Mouse (Mus musculus): ENCODE measurements around the gene Synrg. TPM values are rescaled to one million over a fixed set of nuclear protein-coding genes. Genes with fewer than 3 reads are reported as not detected.

Gene Synrg
- polyA plus RNA-seq, 1 experiment from 2014 or later, result 6.9 TPM

DNA sequence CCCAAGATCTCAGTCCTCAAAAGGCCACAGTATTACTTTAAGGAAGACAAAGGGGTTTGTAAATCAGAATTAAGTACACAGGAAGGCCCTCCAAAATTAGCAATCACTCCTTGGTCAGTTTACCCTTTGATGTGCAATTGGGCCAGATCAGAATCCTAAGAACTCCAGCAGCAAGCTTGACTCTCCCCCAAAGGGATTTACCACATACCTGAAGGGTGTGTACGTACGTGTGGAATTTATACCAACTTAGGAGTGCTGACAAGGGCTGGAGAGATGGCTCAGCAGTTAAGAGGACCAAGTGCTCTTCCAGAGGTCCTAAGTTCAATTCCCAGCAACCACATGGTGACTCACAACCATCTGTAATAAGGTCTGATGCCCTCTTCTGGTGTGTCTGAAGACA is 97.7 kb downstream of the Synrg start:
- Histone ChIP-seq H3K27ac (no peak overlapping the region), H3K4me3 (replicated peaks; ENCODE audit: low read depth, low read length) (no peak overlapping the region), H3K4me2 (ENCODE audit: low read length) (no peak overlapping the region), H3K27me3 (ENCODE audit: insufficient read depth, low read length) (no peaks in the 10 kb centered on the region), H3K9me3 (replicated peaks; ENCODE audit: low read length) (no peaks in the 10 kb centered on the region), H3K4me1 (replicated peaks; ENCODE audit: insufficient read depth, low read length) (peaks cover 1% of the 10 kb centered on the region; the same call in 1 of the 2 replicates), H3K9ac (ENCODE audit: low read depth, low read length) (no peak overlapping the region), H3K36me3 (ENCODE audit: insufficient read depth, low read length) (no peaks in the 10 kb centered on the region)
- DNase-seq (ENCODE audit: low spot score) (no peak), ATAC-seq (replicated peaks; ENCODE audit: low FRiP score, low read depth) (no peak)
- no peak for TF ChIP-seq CTCF (IDR thresholded peaks at IDR 0.05; ENCODE audit: low read depth)
- WGBS, result 82% methylated on average over 2 of the region's 2 CpGs

DNA sequence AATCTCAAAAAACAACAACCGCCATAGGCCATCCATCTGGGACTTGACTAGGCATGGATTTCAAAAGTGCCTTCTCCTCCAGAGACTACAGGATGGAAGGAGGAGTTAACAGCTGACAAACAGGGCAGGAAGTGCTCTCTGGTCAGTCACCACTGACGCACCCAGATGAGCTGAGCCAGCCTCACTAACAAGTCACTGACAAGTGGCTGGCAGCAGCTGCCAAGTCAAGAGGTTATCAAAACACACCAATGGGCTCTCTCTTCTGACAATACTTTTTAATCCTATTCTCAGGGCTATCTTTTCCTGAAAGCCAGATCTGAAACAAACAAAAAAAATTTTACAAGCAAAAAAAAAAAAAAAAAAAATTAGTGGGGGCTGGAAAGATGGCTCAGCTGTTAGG is 98.6 kb downstream of the Synrg start:
- peaks cover 5% of the 10 kb centered on the region; the same call in 1 of the 2 replicates for H3K4me1 ChIP-seq (replicated peaks; ENCODE audit: insufficient read depth, low read length)
- WGBS, result 35% methylated on average over 2 of the region's 2 CpGs
- no peaks in the 10 kb centered on the region for H3K27me3 ChIP-seq (ENCODE audit: insufficient read depth, low read length)
- DNase-seq (ENCODE audit: low spot score) (peak; percentile 61), ATAC-seq (replicated peaks; ENCODE audit: low FRiP score, low read depth) (0 out of 2 replicates have a peak, but pooled peaks have one; percentile 40)
- no peak overlapping the region for H3K27ac ChIP-seq
- no peak overlapping the region for H3K4me3 ChIP-seq (replicated peaks; ENCODE audit: low read depth, low read length)
- H3K36me3 ChIP-seq (ENCODE audit: insufficient read depth, low read length), result no peaks in the 10 kb centered on the region
- no peak for TF ChIP-seq CTCF (IDR thresholded peaks at IDR 0.05; ENCODE audit: low read depth)
- H3K9me3 ChIP-seq (replicated peaks; ENCODE audit: low read length), result no peaks in the 10 kb centered on the region
- no peak overlapping the region for H3K4me2 ChIP-seq (ENCODE audit: low read length)
- H3K9ac ChIP-seq (ENCODE audit: low read depth, low read length), result no peak overlapping the region

DNA sequence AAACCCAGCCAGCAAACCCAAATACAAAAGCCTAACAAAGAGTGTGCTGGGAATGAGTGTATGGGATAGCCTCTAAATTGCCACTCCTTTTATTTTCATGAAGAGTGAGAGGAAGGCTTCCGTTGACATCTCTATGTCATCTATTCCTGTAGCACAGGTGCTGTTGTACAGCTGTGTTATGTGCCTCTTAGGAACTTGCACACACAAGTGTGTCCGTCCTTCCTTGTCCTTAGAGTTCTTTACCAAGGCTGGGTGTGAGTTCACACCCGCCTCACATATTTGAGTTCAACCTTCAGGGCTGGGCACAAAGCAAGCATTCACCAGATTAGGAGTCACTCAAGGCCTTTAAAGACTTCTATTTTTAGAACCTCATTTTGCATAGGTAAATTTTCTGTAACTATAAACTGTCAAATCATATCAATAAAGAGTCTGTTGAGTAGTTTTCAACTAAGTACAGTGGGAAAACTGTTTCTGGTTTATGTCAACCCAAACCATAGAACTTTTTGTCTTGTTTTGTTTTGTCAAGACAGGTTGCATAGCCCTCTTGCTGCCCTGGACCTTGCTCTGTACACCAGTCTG is 99.5 kb downstream of the Synrg start:
- TF ChIP-seq CTCF (IDR thresholded peaks at IDR 0.05; ENCODE audit: low read depth), result no peak
- ATAC-seq (replicated peaks; ENCODE audit: low FRiP score, low read depth) (no peak), DNase-seq (ENCODE audit: low spot score) (no peak)
- Histone ChIP-seq H3K36me3 (ENCODE audit: insufficient read depth, low read length) (no peaks in the 10 kb centered on the region), H3K9ac (ENCODE audit: low read depth, low read length) (no peak overlapping the region), H3K4me1 (replicated peaks; ENCODE audit: insufficient read depth, low read length) (peaks cover 8% of the 10 kb centered on the region; the same call in 1 of the 2 replicates), H3K4me2 (ENCODE audit: low read length) (no peak overlapping the region), H3K27ac (no peak overlapping the region), H3K27me3 (ENCODE audit: insufficient read depth, low read length) (no peaks in the 10 kb centered on the region), H3K4me3 (replicated peaks; ENCODE audit: low read depth, low read length) (no peak overlapping the region), H3K9me3 (replicated peaks; ENCODE audit: low read length) (no peaks in the 10 kb centered on the region)
- WGBS, result 95% methylated on average over 3 of the region's 3 CpGs

DNA sequence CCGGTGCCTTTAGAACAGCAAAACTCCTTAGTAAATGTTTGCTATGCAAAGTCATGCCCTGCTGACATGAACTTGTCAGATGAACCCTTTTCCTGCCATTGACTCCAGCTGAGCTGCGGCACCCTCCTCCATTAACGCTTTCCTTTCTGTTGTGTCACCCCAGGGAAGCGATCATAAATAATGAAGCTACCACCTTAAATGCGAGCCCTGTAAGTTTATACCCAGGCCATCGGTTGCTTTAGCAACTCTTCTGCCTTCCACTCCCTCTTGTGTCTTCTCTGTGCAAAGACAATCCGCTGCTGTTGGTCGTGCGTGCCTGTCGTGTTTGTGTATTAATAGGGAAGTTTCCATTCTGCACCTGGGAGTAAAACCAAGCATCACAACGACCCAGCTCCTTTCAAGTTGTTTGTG is 101.8 kb downstream of the Synrg start:
- no peak overlapping the region for H3K4me3 ChIP-seq (replicated peaks; ENCODE audit: low read depth, low read length)
- ATAC-seq (replicated peaks; ENCODE audit: low FRiP score, low read depth) (no peak), DNase-seq (ENCODE audit: low spot score) (peak; percentile 77)
- peaks cover 10% of the 10 kb centered on the region; the same call in 1 of the 2 replicates for H3K4me1 ChIP-seq (replicated peaks; ENCODE audit: insufficient read depth, low read length)
- H3K27ac ChIP-seq, result no peak overlapping the region
- no peaks in the 10 kb centered on the region for H3K9me3 ChIP-seq (replicated peaks; ENCODE audit: low read length)
- no peaks in the 10 kb centered on the region for H3K36me3 ChIP-seq (ENCODE audit: insufficient read depth, low read length)
- peak; percentile 59 for TF ChIP-seq CTCF (IDR thresholded peaks at IDR 0.05; ENCODE audit: low read depth)
- 6% methylated on average over 11 of the region's 11 CpGs for WGBS
- H3K9ac ChIP-seq (ENCODE audit: low read depth, low read length), result no peak overlapping the region
- no peaks in the 10 kb centered on the region for H3K27me3 ChIP-seq (ENCODE audit: insufficient read depth, low read length)
- peak overlapping the region; percentile 95 for H3K4me2 ChIP-seq (ENCODE audit: low read length)

DNA sequence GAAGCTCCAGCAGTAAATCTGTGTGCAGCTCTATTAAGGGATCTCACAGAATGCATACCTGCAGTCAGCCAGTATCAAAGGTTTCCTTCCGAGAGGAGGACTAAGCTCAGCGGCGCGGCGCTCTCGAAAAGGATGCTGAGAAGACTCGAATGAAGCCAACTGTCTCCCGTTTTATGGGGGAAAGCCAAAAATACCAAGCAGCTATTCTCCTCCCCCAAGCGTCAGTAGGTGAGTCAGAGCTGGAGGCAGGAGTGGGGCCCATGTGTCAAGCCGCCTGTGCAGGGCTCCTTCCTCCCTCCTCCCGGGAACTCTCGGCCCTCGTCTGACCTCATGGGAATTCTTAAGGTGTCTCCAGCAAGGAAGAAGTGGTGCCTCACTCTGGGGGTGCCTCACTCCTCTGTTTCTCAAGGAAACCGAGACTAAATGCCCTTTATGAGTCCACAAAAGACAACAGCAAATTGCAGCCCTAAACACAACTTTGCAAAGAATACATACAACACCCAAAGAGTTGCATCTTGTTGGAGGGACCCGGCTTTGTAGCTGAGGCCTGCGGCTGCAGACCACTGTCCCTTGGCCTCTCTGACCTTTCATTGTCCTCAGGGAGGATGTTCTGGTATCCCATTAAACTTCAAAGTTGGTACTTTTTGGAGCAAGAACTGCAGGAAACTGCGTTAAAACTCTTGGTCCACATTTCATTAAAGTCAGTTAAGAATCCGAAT is 102.9 kb downstream of the Synrg start:
- ATAC-seq (replicated peaks; ENCODE audit: low FRiP score, low read depth) (no peak), DNase-seq (ENCODE audit: low spot score) (peak; percentile 30)
- H3K36me3 ChIP-seq (ENCODE audit: insufficient read depth, low read length), result no peaks in the 10 kb centered on the region
- TF ChIP-seq CTCF (IDR thresholded peaks at IDR 0.05; ENCODE audit: low read depth), result no peak
- H3K9me3 ChIP-seq (replicated peaks; ENCODE audit: low read length), result no peaks in the 10 kb centered on the region
- peak overlapping the region; percentile 73; the same call in 1 of the 2 replicates for H3K9ac ChIP-seq (ENCODE audit: low read depth, low read length)
- WGBS, result 6% methylated on average over 18 of the region's 18 CpGs
- peak overlapping the region; percentile 66; the same call in 1 of the 2 replicates for H3K4me3 ChIP-seq (replicated peaks; ENCODE audit: low read depth, low read length)
- peaks cover 10% of the 10 kb centered on the region; the same call in 1 of the 2 replicates for H3K4me1 ChIP-seq (replicated peaks; ENCODE audit: insufficient read depth, low read length)
- no peak overlapping the region for H3K27ac ChIP-seq
- peak overlapping the region; percentile 95 for H3K4me2 ChIP-seq (ENCODE audit: low read length)
- no peaks in the 10 kb centered on the region for H3K27me3 ChIP-seq (ENCODE audit: insufficient read depth, low read length)

DNA sequence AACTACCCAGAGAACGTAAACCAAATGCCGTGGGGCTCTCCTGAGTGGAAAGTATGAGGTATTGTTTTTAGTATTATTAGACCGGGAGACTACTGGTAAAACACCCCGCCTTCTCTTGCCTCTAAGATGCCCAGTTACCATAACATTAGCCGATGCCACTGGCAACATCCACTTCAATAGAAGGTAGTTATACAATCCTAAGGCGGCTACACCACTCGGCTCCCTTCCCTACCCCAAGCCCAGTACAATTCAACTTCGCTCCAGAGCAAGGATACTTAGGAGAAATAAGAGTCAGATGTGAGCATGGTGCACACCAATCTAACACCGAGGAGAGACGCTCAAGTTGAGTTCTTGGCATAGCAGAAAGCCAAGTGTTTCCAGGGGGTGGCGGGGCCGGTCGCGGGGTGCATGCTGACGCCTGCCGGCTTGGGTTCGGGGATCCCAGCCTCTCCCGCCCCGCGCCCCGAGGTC is 103.5 kb downstream of the Synrg start:
- peak; percentile 51 for DNase-seq (ENCODE audit: low spot score)
- H3K9ac ChIP-seq (ENCODE audit: low read depth, low read length), result peak overlapping the region; percentile 73
- H3K4me2 ChIP-seq (ENCODE audit: low read length), result peak overlapping the region; percentile 95
- 3% methylated on average over 21 of the region's 21 CpGs for WGBS
- H3K4me3 ChIP-seq (replicated peaks; ENCODE audit: low read depth, low read length), result peak overlapping the region; percentile 66
- no peak for TF ChIP-seq CTCF (IDR thresholded peaks at IDR 0.05; ENCODE audit: low read depth)
- peaks cover 10% of the 10 kb centered on the region; the same call in 1 of the 2 replicates for H3K4me1 ChIP-seq (replicated peaks; ENCODE audit: insufficient read depth, low read length)
- no peak; the same call in 1 of the 2 replicates for ATAC-seq (replicated peaks; ENCODE audit: low FRiP score, low read depth)
- H3K9me3 ChIP-seq (replicated peaks; ENCODE audit: low read length), result no peaks in the 10 kb centered on the region
- no peaks in the 10 kb centered on the region for H3K36me3 ChIP-seq (ENCODE audit: insufficient read depth, low read length)
- no peaks in the 10 kb centered on the region for H3K27me3 ChIP-seq (ENCODE audit: insufficient read depth, low read length)
- peak overlapping the region; percentile 47 for H3K27ac ChIP-seq

Data from kidney, postnatal 0 days (tissue).